Mouse (Mus musculus) forebrain, embryonic 11.5 days (tissue): ENCODE measurements around the gene Bclaf1. TPM values are rescaled to one million over a fixed set of nuclear protein-coding genes. Genes with fewer than 3 reads are reported as not detected.

Experiments used
- ATAC-seq: fragments of 200-750 bp; cut with Nextera tagmentation; replicated peaks from 2 replicates; pipeline ENCODE4 v1.8.0; 2017; ENCODE audit warnings: moderate TSS enrichment; ENCODE audit not compliant: low FRiP score
- DNase-seq: peaks from one replicate; pipeline ENCODE4 v3.0.0-alpha.2; 2017; ENCODE audit warnings: low spot score
- H3K27ac ChIP-seq: fragments of 300-500 bp; sonication (generic); 2 replicates; pipeline ENCODE4 v1.5.1; 2014; ENCODE audit warnings: low read depth, low read length
- H3K27me3 ChIP-seq: fragments of 300-500 bp; sonication (generic); 2 replicates; pipeline ENCODE4 v1.6.1; 2014; ENCODE audit warnings: mild to moderate bottlenecking, low read length, mixed read lengths; ENCODE audit not compliant: control insufficient read depth, insufficient read depth
- H3K36me3 ChIP-seq: fragments of 300-500 bp; sonication (generic); 2 replicates; pipeline ENCODE4 v1.6.1; 2014; ENCODE audit warnings: mild to moderate bottlenecking, low read length, moderate library complexity, mixed read lengths; ENCODE audit not compliant: control insufficient read depth, insufficient read depth
- H3K4me1 ChIP-seq: fragments of 300-500 bp; sonication (generic); replicated peaks from 2 replicates; pipeline ENCODE4 v1.6.1; 2014; ENCODE audit warnings: low read length, mixed read lengths; ENCODE audit not compliant: control insufficient read depth, insufficient read depth
- H3K4me2 ChIP-seq: fragments of 300-500 bp; sonication (generic); 2 replicates; pipeline ENCODE4 v1.6.1; 2014; ENCODE audit warnings: low read depth, mild to moderate bottlenecking, low read length, moderate library complexity, mixed read lengths; ENCODE audit not compliant: severe bottlenecking
- H3K4me3 ChIP-seq: fragments of 300-500 bp; sonication (generic); 2 replicates; pipeline ENCODE4 v1.5.1; 2014; ENCODE audit warnings: low read depth, low read length
- H3K9ac ChIP-seq: fragments of 300-500 bp; sonication (generic); 2 replicates; pipeline ENCODE4 v1.6.1; 2014; ENCODE audit warnings: low read length
- H3K9me3 ChIP-seq: fragments of 300-500 bp; sonication (generic); 2 replicates; pipeline ENCODE4 v1.6.1; 2016; ENCODE audit warnings: low read length, mixed read lengths; ENCODE audit not compliant: control insufficient read depth
- WGBS: fragments of 180-500 bp; shearing (Covaris S2); extraction: QIAGEN DNeasy Blood & Tissue Kit; methylation state at CpG from one replicate; pipeline ENCODE4 v1.1.7; 2014; 5-methylcytosine and 5-hydroxymethylcytosine counted together
- polyA plus RNA-seq: library from polyadenylated mRNA; unstranded; fragments of >200 nt; fragmentation: Nextera tagmentation; extraction: Ambion mirVana; gene quantifications from 2 replicates; pipeline ENCODE4 v1.2.1, GENCODE M21; 2014

Bclaf1 gene
- 185 and 196 TPM in 2 replicates for polyA plus RNA-seq

- peak within 1 kb of the TSS; percentile 99 for H3K27ac ChIP-seq
- peak within 1 kb of the TSS; percentile 56 for H3K4me2 ChIP-seq
- no peaks in the 10 kb centered on the region for H3K27me3 ChIP-seq
- peak within 1 kb of the TSS; percentile 92 for H3K9ac ChIP-seq
- H3K36me3 ChIP-seq, result no peaks in the 10 kb centered on the region
- peak; percentile 100 for DNase-seq
- H3K4me3 ChIP-seq, result peak within 1 kb of the TSS; percentile 94
- peaks cover 4% of the 10 kb centered on the region for H3K4me1 ChIP-seq
- ATAC-seq, result peak; percentile 98
- under 1% methylated on average over 82 of the region's 84 CpGs for WGBS
- no peaks in the 10 kb centered on the region for H3K9me3 ChIP-seq
Measured at GRCm38 (mm10) chr10:20311918-20312735, at the start of gene Bclaf1. Gene Bclaf1, plus strand, starts transcription at chr10:20312469.

- Histone ChIP-seq H3K4me2 (no peak overlapping the region), H3K4me3 (no peak overlapping the region), H3K9me3 (no peaks in the 10 kb centered on the region), H3K27ac (no peak overlapping the region), H3K9ac (no peak overlapping the region), H3K27me3 (no peaks in the 10 kb centered on the region), H3K4me1 (no peaks in the 10 kb centered on the region), H3K36me3 (no peaks in the 10 kb centered on the region)
- 96% methylated on average over 6 of the region's 6 CpGs for WGBS
- DNase-seq (no peak), ATAC-seq (no peak)
Measured at GRCm38 (mm10) chr10:20262896-20263295, 49.4 kb upstream of the Bclaf1 start.

GRCm38 (mm10) chr10:20264479-20264878 is 47.8 kb upstream of the Bclaf1 start:
- no peaks in the 10 kb centered on the region for H3K4me1 ChIP-seq
- no peak overlapping the region for H3K4me3 ChIP-seq
- ATAC-seq (no peak), DNase-seq (no peak)
- H3K9ac ChIP-seq, result no peak overlapping the region
- no peaks in the 10 kb centered on the region for H3K36me3 ChIP-seq
- H3K9me3 ChIP-seq, result no peaks in the 10 kb centered on the region
- no peak overlapping the region for H3K27ac ChIP-seq
- H3K4me2 ChIP-seq, result no peak overlapping the region
- WGBS, result 81% methylated on average over 7 of the region's 7 CpGs
- H3K27me3 ChIP-seq, result no peaks in the 10 kb centered on the region

GRCm38 (mm10) chr10:20267032-20267431 is 45.2 kb upstream of the Bclaf1 start:
- H3K9me3 ChIP-seq, result no peaks in the 10 kb centered on the region

GRCm38 (mm10) chr10:20268945-20269344 is 43.3 kb upstream of the Bclaf1 start:
- H3K9me3 ChIP-seq, result no peaks in the 10 kb centered on the region
- WGBS, result 71% methylated on average over 7 of the region's 7 CpGs
- no peak overlapping the region for H3K9ac ChIP-seq
- no peak for ATAC-seq
- no peak for DNase-seq
- H3K4me3 ChIP-seq, result no peak overlapping the region
- no peaks in the 10 kb centered on the region for H3K27me3 ChIP-seq
- no peaks in the 10 kb centered on the region for H3K4me1 ChIP-seq
- H3K36me3 ChIP-seq, result no peaks in the 10 kb centered on the region
- no peak overlapping the region for H3K4me2 ChIP-seq
- no peak overlapping the region for H3K27ac ChIP-seq

More at GRCm38 (mm10) chr10:20267032-20267431, 45.2 kb upstream of the Bclaf1 start:
- Histone ChIP-seq H3K4me3 (no peak overlapping the region), H3K27ac (no peak overlapping the region), H3K27me3 (no peaks in the 10 kb centered on the region), H3K9ac (no peak overlapping the region), H3K4me2 (no peak overlapping the region), H3K4me1 (no peaks in the 10 kb centered on the region), H3K36me3 (no peaks in the 10 kb centered on the region)
- ATAC-seq, result no peak
- 88% methylated on average over 10 of the region's 10 CpGs for whole genome bisulfite sequencing
- DNase-seq, result no peak

GRCm38 (mm10) chr10:20272380-20272779 is 39.9 kb upstream of the Bclaf1 start:
- Histone ChIP-seq H3K4me3 (no peak overlapping the region), H3K27ac (no peak overlapping the region), H3K36me3 (no peaks in the 10 kb centered on the region), H3K9me3 (no peaks in the 10 kb centered on the region), H3K9ac (no peak overlapping the region), H3K4me2 (no peak overlapping the region), H3K4me1 (no peaks in the 10 kb centered on the region), H3K27me3 (no peaks in the 10 kb centered on the region)
- DNase-seq (no peak), ATAC-seq (no peak)
- 95% methylated on average over 5 of the region's 5 CpGs for WGBS

- Histone ChIP-seq H3K4me3 (no peak overlapping the region), H3K9me3 (no peaks in the 10 kb centered on the region), H3K4me2 (no peak overlapping the region), H3K36me3 (no peaks in the 10 kb centered on the region), H3K4me1 (no peaks in the 10 kb centered on the region), H3K9ac (no peak overlapping the region), H3K27me3 (no peaks in the 10 kb centered on the region), H3K27ac (no peak overlapping the region)
- DNase-seq (no peak), ATAC-seq (no peak)
- WGBS, result 73% methylated on average over 15 of the region's 15 CpGs
Measured at GRCm38 (mm10) chr10:20273278-20273677, 39.0 kb upstream of the Bclaf1 start.

GRCm38 (mm10) chr10:20274022-20274421 is 38.2 kb upstream of the Bclaf1 start:
- no peak for ATAC-seq
- WGBS, result 90% methylated on average over 9 of the region's 9 CpGs
- no peak overlapping the region for H3K4me2 ChIP-seq
- no peaks in the 10 kb centered on the region for H3K4me1 ChIP-seq
- no peak overlapping the region for H3K27ac ChIP-seq
- no peaks in the 10 kb centered on the region for H3K27me3 ChIP-seq
- no peak overlapping the region for H3K9ac ChIP-seq
- H3K9me3 ChIP-seq, result no peaks in the 10 kb centered on the region
- H3K4me3 ChIP-seq, result no peak overlapping the region
- H3K36me3 ChIP-seq, result no peaks in the 10 kb centered on the region
- DNase-seq, result no peak

GRCm38 (mm10) chr10:20281456-20281855 is 30.8 kb upstream of the Bclaf1 start:
- WGBS, result 81% methylated on average over 2 of the region's 2 CpGs
- no peaks in the 10 kb centered on the region for H3K36me3 ChIP-seq
- no peak for DNase-seq

More at GRCm38 (mm10) chr10:20281456-20281855, 30.8 kb upstream of the Bclaf1 start:
- Histone ChIP-seq H3K27me3 (no peaks in the 10 kb centered on the region), H3K4me1 (peaks cover 13% of the 10 kb centered on the region), H3K9ac (no peak overlapping the region), H3K27ac (no peak overlapping the region), H3K9me3 (no peaks in the 10 kb centered on the region), H3K4me3 (no peak overlapping the region), H3K4me2 (no peak overlapping the region)
- no peak for ATAC-seq
